Mouse (Mus musculus): Measurements from ENCODE around the gene Crybb1.

- TF ChIP-seq CTCF (IDR thresholded peaks at IDR 0.05; ENCODE audit: control insufficient read depth, insufficient read depth, insufficient replicate concordance, low read depth, low read length), result no peak
- no peak for TF ChIP-seq POLR2A (IDR thresholded peaks at IDR 0.05; ENCODE audit: control insufficient read depth, low read depth, low read length)
These were observed 25.4 kb downstream of the Crybb1 start for GRCm38 (mm10) chr5:112280863-112281660.

Measured in testis, adult 2 months (tissue).